Mouse (Mus musculus): ENCODE measurements around the gene Sik3.

- TF ChIP-seq CTCF (IDR thresholded peaks at IDR 0.05; ENCODE audit: control insufficient read depth, insufficient read depth, insufficient read length) (no peak), MYOD1 (IDR thresholded peaks at IDR 0.05; ENCODE audit: control insufficient read depth, insufficient read length, low read depth) (no peak), CEBPB (IDR thresholded peaks at IDR 0.05; ENCODE audit: low read depth) (peak; percentile 91), MAX (IDR thresholded peaks at IDR 0.05) (no peak), USF1 (IDR thresholded peaks at IDR 0.05; ENCODE audit: low read depth) (no peak), FOSL1 (IDR thresholded peaks at IDR 0.05; ENCODE audit: insufficient read depth, low read length, poor library complexity, severe bottlenecking) (no peak)
These were observed 203.0 kb downstream of the Sik3 start for GRCm38 (mm10) chr9:46215338-46216322.
